Mouse (Mus musculus): Measurements from ENCODE around the gene Rdh16f1. TPM values are rescaled to one million over a fixed set of nuclear protein-coding genes. Genes with fewer than 3 reads are reported as not detected.

Gene Rdh16f1
- polyA plus RNA-seq (2017; shearing (Covaris generic)): not detected

GRCm38 (mm10) chr10:127759181-127760110, at the start of gene Rdh16f1, which contains the start of gene Rdh1:
Rdh16f1 (plus strand) TSS chr10:127759787.
Rdh1 (plus strand) TSS chr10:127759721.

GRCm38 (mm10) chr10:127724178-127724577, 35.4 kb upstream of the Rdh16f1 start, which contains the start of gene Tac2:
Tac2 (plus strand) TSS chr10:127724478.

DNA sequence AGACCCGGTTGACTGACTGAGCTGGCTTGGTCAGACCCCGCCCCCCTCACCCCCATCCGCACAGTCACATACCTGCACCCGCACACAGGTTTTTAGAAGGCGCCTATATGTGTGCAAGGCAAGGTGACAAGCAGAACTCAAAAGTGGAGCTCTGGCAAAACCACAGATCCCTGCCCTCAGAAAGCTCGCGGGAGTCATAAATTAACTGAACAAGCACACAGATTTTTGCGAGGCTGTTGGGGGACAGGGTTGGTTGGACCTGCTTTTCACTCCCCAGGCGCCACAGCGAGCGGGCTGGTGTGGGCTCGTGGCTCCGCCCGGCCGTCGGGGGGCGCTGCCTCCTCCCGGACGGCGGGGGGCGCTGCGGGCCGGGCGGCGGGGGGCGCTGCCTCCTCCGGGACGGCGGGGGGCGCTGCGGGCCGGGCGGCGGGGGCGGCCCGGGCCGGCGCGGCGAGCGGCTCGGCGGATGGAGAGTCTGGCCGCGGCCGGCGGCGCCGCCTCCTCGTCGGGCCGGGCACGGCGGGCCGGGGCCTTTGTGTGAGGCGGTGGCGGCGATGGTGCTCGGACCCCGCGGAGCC, 20.4 kb upstream of the Rdh16f1 start, which contains the start of gene Zbtb39:
Gene Zbtb39, plus strand, starts transcription at position 456 of the 578 bp plus-strand sequence.

DNA sequence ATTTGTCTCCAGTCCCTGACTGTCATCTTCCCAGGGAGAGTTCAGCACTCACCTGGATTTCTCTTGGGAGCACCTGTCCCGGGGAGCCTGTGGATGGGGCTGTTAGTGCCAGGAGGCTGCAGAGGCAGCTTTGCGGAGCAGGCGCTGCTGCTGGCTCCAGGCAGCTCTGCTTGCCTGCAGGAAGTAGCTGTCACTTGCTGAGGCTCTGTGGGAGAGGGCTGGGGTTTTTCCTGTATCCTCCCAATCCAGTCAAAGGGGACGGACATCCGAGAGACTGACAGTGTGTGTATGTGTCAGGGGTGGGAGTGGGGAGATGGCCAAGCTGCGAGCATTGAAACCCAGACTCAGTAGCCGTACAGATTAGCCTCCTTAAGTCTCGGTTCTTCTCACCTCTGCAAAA, 8.0 kb upstream of the Rdh16f1 start, which contains the start of gene Gpr182:
Gene Gpr182, minus strand, starts transcription at position 185 of the 400 bp plus-strand sequence.

GRCm38 (mm10) chr10:127776011-127776410, 16.4 kb downstream of the Rdh16f1 start, which contains the start of gene Rdh9:
Rdh9 (plus strand) TSS chr10:127776386.

GRCm38 (mm10) chr10:127800891-127801290, 41.3 kb downstream of the Rdh16f1 start, which contains the start of gene Rdh16:
Rdh16 (plus strand) TSS chr10:127801152.

Other genes with a start within 250 kb of the Rdh16f1 start
- not detected for gene Ndufa4l2, start 244.8 kb upstream of the Rdh16f1 start, polyA plus RNA-seq (2017; shearing (Covaris generic))
- 85.1 TPM for gene Shmt2, start 237.3 kb upstream of the Rdh16f1 start, polyA plus RNA-seq (2017; shearing (Covaris generic))
- not detected for gene Nxph4, start 225.2 kb upstream of the Rdh16f1 start, polyA plus RNA-seq (2017; shearing (Covaris generic))
- not detected for gene Lrp1, start 138.6 kb upstream of the Rdh16f1 start, polyA plus RNA-seq (2017; shearing (Covaris generic))
- 246 TPM for gene Stat6, start 116.8 kb upstream of the Rdh16f1 start, polyA plus RNA-seq (2017; shearing (Covaris generic))
- gene Nemp1, start 92.9 kb upstream of the Rdh16f1 start, polyA plus RNA-seq (2017; shearing (Covaris generic)): 8.2 TPM
- gene Nab2, start 91.2 kb upstream of the Rdh16f1 start, polyA plus RNA-seq (2017; shearing (Covaris generic)): 50.2 TPM
- 0.16 TPM for gene Myo1a, start 54.6 kb upstream of the Rdh16f1 start, polyA plus RNA-seq (2017; shearing (Covaris generic))
- gene Tac2, start 35.3 kb upstream of the Rdh16f1 start, polyA plus RNA-seq (2017; shearing (Covaris generic)): not detected
- 0.66 TPM for gene Zbtb39, start 20.2 kb upstream of the Rdh16f1 start, polyA plus RNA-seq (2017; shearing (Covaris generic))
- not detected for gene Gpr182, start 8.1 kb upstream of the Rdh16f1 start, polyA plus RNA-seq (2017; shearing (Covaris generic))
- not detected for gene Rdh1, start 66 bp upstream of the Rdh16f1 start, polyA plus RNA-seq (2017; shearing (Covaris generic))
- gene Rdh9, start 16.6 kb downstream of the Rdh16f1 start, polyA plus RNA-seq (2017; shearing (Covaris generic)): 0.25 TPM
- gene Rdh16, start 41.4 kb downstream of the Rdh16f1 start, polyA plus RNA-seq (2017; shearing (Covaris generic)): not detected
- not detected for gene Rdh19, start 90.1 kb downstream of the Rdh16f1 start, polyA plus RNA-seq (2017; shearing (Covaris generic))
- gene Rdh16f2, start 106.7 kb downstream of the Rdh16f1 start, polyA plus RNA-seq (2017; shearing (Covaris generic)): not detected
- gene Rdh7, start 129.0 kb downstream of the Rdh16f1 start, polyA plus RNA-seq (2017; shearing (Covaris generic)): not detected
- not detected for gene Sdr9c7, start 138.7 kb downstream of the Rdh16f1 start, polyA plus RNA-seq (2017; shearing (Covaris generic))
- gene Hsd17b6, start 247.8 kb downstream of the Rdh16f1 start, polyA plus RNA-seq (2017; shearing (Covaris generic)): not detected